Mouse (Mus musculus): Measurements from ENCODE around the gene Kbtbd2.

DNA sequence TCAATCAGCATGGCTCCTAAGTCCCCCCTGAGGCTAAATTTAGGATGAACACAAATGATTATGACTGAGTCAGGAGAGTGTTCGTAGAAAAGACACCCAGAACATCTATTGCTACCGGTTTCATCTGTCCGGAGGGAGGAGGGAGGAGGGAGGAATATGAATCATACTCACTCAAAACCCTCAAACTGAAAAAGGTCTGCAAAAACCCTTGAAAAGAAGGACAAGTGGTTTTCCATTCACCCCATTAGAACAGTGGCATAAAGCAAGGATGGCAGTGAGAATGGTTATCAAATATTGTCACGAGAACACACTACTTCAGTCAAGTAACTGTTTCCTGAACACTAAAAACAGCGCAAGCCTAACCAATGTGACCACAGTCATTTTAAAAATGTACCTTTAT lies 12.5 kb downstream of the Kbtbd2 start:
- TF ChIP-seq MAZ (IDR thresholded peaks at IDR 0.05; ENCODE audit: low read depth, low read length) (no peak), GATA1 (IDR thresholded peaks at IDR 0.05; ENCODE audit: low read depth, low read length) (no peak), POLR2AphosphoS5 (IDR thresholded peaks at IDR 0.05; ENCODE audit: borderline replicate concordance, low read depth, low read length) (no peak), CHD2 (IDR thresholded peaks at IDR 0.05; ENCODE audit: low read length) (no peak), ZKSCAN1 (IDR thresholded peaks at IDR 0.05; ENCODE audit: low read depth, low read length) (no peak), EP300 (IDR thresholded peaks at IDR 0.05; ENCODE audit: low read depth in 1 of 2, low read length in 2 of 2) (no peak), CTCF (IDR thresholded peaks at IDR 0.05 in 2 of 3, conservative IDR thresholded peaks at IDR 0.05 in 1 of 3; ENCODE audit: control insufficient read depth in 1 of 3, insufficient read depth in 1 of 3, low read depth in 2 of 3, low read length in 3 of 3, poor library complexity in 1 of 3, severe bottlenecking in 1 of 3) (no peak), POLR2A (IDR thresholded peaks at IDR 0.05; ENCODE audit: control insufficient read depth in 1 of 2, insufficient read depth in 1 of 2, low read depth in 1 of 2, low read length in 2 of 2, poor library complexity in 1 of 2) (no peak), MXI1 (IDR thresholded peaks at IDR 0.05; ENCODE audit: low read depth, low read length) (no peak), KAT2A (conservative IDR thresholded peaks at IDR 0.05; ENCODE audit: low read depth, low read length) (no peak), ZNF384 (IDR thresholded peaks at IDR 0.05; ENCODE audit: low read depth, low read length) (no peak), BHLHE40 (IDR thresholded peaks at IDR 0.05; ENCODE audit: borderline replicate concordance, low read depth, low read length) (no peak), POLR2AphosphoS2 (IDR thresholded peaks at IDR 0.05; ENCODE audit: low read length) (no peak), CHD1 (IDR thresholded peaks at IDR 0.05; ENCODE audit: low read depth, low read length) (no peak)

All from MEL (cell line).